Mouse (Mus musculus): Measurements from ENCODE around the gene Dzip1. TPM values are rescaled to one million over a fixed set of nuclear protein-coding genes. Genes with fewer than 3 reads are reported as not detected.

The Dzip1 gene
- total and polyA plus RNA-seq, 3 experiments = 0.16 to 0.83 (median 0.51) TPM

GRCm38 (mm10) chr14:118878346-118878910, 46.8 kb downstream of the Dzip1 start:
- Histone ChIP-seq H3K4me1 (ENCODE audit: control insufficient read depth in 1 of 2, insufficient read depth in 2 of 2) (peaks cover 0 to 7% of the 10 kb centered on the region in 2 experiments; a peak in 2 of 4 replicates), H3K4me3 (replicated peaks in 1 of 3; ENCODE audit: low read depth in 2 of 3, low read length in 2 of 3, poor library complexity in 1 of 3) (no peak overlapping the region), H3K79me2 (replicated peaks; ENCODE audit: control insufficient read depth, extremely low read depth, insufficient read depth, poor library complexity, severe bottlenecking) (no peaks in the 10 kb centered on the region), H3K4me2 (ENCODE audit: insufficient read depth, low read depth, poor library complexity, severe bottlenecking) (no peak overlapping the region), H3K27me3 (replicated peaks) (peaks cover 2% of the 10 kb centered on the region), H3K27ac (ENCODE audit: insufficient read depth, low read depth) (no peak overlapping the region), H3K36me3 (replicated peaks in 1 of 2; ENCODE audit: control insufficient read depth in 1 of 2, insufficient read depth in 1 of 2, low read length in 1 of 2) (no peaks in the 10 kb centered on the region), H3K9ac (ENCODE audit: insufficient read depth, low read depth) (no peak overlapping the region), H3K9me3 (replicated peaks; ENCODE audit: low read length) (no peaks in the 10 kb centered on the region)
- DNase-seq (ENCODE audit: extremely low read depth) = no peak
- dilution Hi-C loops (cut with MboI; ENCODE audit: extremely low pct_ligation_motif_present, extremely low pct_unique_long_range_greater_than_20kb, low sequenced_read_pairs) (no loop called here), in situ Hi-C loops (cut with MboI; ENCODE audit: low pct_ligation_motif_present, low pct_unique_long_range_greater_than_20kb, low sequenced_read_pairs) (no loop called here)
- no peak for TF ChIP-seq MAZ (IDR thresholded peaks at IDR 0.05; ENCODE audit: low read depth, low read length)
- TF ChIP-seq POLR2AphosphoS2 (IDR thresholded peaks at IDR 0.05; ENCODE audit: low read depth, low read length) = no peak
- TF ChIP-seq ETS1 (conservative IDR thresholded peaks at IDR 0.05; ENCODE audit: low read depth, low read length) = no peak
- TF ChIP-seq MXI1 (IDR thresholded peaks at IDR 0.05; ENCODE audit: low read depth, low read length) = no peak
- TF ChIP-seq KAT2A (IDR thresholded peaks at IDR 0.05; ENCODE audit: insufficient replicate concordance, low read length) = no peak
- no peak for TF ChIP-seq ZKSCAN1 (IDR thresholded peaks at IDR 0.05; ENCODE audit: borderline replicate concordance, low read depth, low read length)
- no peak for TF ChIP-seq HCFC1 (IDR thresholded peaks at IDR 0.05; ENCODE audit: low read depth, low read length)
- TF ChIP-seq TBP (conservative IDR thresholded peaks at IDR 0.05; ENCODE audit: low read depth, low read length) = no peak
- no peak for TF ChIP-seq ZC3H11A (IDR thresholded peaks at IDR 0.05; ENCODE audit: low read depth, low read length)
- TF ChIP-seq UBTF (IDR thresholded peaks at IDR 0.05; ENCODE audit: low read depth, low read length) = no peak
- TF ChIP-seq IRF4 (IDR thresholded peaks at IDR 0.05; ENCODE audit: low read depth, low read length) = no peak
- TF ChIP-seq USF2 (conservative IDR thresholded peaks at IDR 0.05; ENCODE audit: low read depth, low read length) = no peak
- no peak for TF ChIP-seq JUND (conservative IDR thresholded peaks at IDR 0.05; ENCODE audit: low read depth, low read length)
- no peak for TF ChIP-seq E2F4 (IDR thresholded peaks at IDR 0.05; ENCODE audit: insufficient replicate concordance, low read depth, low read length)
- TF ChIP-seq SMC3 (IDR thresholded peaks at IDR 0.05; ENCODE audit: low read depth, low read length) = no peak
- no peak for TF ChIP-seq CHD1 (IDR thresholded peaks at IDR 0.05; ENCODE audit: low read depth, low read length)

DNA sequence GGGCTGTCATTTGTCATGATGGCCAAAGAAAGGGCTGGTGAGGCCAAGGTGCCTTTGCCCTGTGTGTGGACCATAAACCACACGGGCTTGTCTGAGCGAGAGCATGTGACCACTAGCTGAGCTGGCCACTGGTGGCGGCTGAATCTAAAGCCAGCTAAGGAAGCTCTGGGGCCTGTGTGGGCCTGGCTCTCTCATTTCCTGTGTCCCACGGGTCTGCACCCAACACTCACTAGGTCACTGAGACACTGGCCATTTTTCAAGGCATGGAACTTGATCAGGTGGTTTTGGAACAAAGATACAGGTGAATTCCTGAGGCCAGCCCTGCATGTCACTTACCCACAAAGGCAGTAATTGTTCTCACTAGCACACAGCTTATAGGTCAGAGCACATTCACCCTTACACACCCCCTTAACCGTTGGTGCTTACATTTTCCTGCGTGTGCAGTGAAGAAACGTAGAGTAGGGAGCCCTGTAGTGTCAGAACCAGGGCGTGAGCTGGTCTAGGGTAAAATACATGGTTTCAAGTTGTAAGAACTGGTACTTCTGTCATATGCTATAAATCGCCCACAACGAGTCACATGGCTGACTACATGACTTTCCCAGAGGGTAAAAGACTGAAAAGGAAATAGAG, 50.4 kb downstream of the Dzip1 start:
- no peak for TF ChIP-seq ZC3H11A (IDR thresholded peaks at IDR 0.05; ENCODE audit: low read depth, low read length)
- no peak for TF ChIP-seq RCOR1 (conservative IDR thresholded peaks at IDR 0.05; ENCODE audit: low read depth, low read length)
- Histone ChIP-seq H3K9ac (ENCODE audit: insufficient read depth, low read depth) (no peak overlapping the region), H3K79me2 (replicated peaks; ENCODE audit: control insufficient read depth, extremely low read depth, insufficient read depth, poor library complexity, severe bottlenecking) (no peaks in the 10 kb centered on the region), H3K4me1 (ENCODE audit: control insufficient read depth in 1 of 2, insufficient read depth in 2 of 2) (peaks cover 0 to 7% of the 10 kb centered on the region in 2 experiments; a peak in 2 of 4 replicates), H3K36me3 (replicated peaks in 1 of 2; ENCODE audit: control insufficient read depth in 1 of 2, insufficient read depth in 1 of 2, low read length in 1 of 2) (no peaks in the 10 kb centered on the region), H3K9me3 (replicated peaks; ENCODE audit: low read length) (no peaks in the 10 kb centered on the region), H3K4me2 (ENCODE audit: insufficient read depth, low read depth, poor library complexity, severe bottlenecking) (no peak overlapping the region), H3K4me3 (replicated peaks in 1 of 3; ENCODE audit: low read depth in 2 of 3, low read length in 2 of 3, poor library complexity in 1 of 3) (no peak overlapping the region), H3K27me3 (replicated peaks) (no peaks in the 10 kb centered on the region), H3K27ac (ENCODE audit: insufficient read depth, low read depth) (no peak overlapping the region)
- in situ Hi-C loops (cut with MboI; ENCODE audit: low pct_ligation_motif_present, low pct_unique_long_range_greater_than_20kb, low sequenced_read_pairs) = no loop called here
- dilution Hi-C loops (cut with MboI; ENCODE audit: extremely low pct_ligation_motif_present, extremely low pct_unique_long_range_greater_than_20kb, low sequenced_read_pairs) = no loop called here
- no peak for DNase-seq (ENCODE audit: extremely low read depth)

Data from CH12.LX (cell line).